Mouse (Mus musculus) heart, postnatal 0 days (tissue): ENCODE results near the gene Cop1. TPM values are rescaled to one million over a fixed set of nuclear protein-coding genes. Genes with fewer than 3 reads are reported as not detected.
"Not testable (repeated sequence)": the region's sequence is repeated elsewhere in the genome, so short reads cannot be mapped to it uniquely, and the experiment has no call there.

ENCODE experiments used
- ATAC-seq: fragments of 200-750 bp; cut with Nextera tagmentation; 2 replicates; pipeline ENCODE4 v1.8.0; 2017; ENCODE audit warnings: low read depth, moderate number of reproducible peaks, moderate library complexity; ENCODE audit not compliant: insufficient read depth
- DNase-seq: peaks from one replicate; pipeline ENCODE4 v3.0.0-alpha.2; 2016; ENCODE audit warnings: low spot score
- H3K27ac ChIP-seq: fragments of 300-500 bp; sonication (generic); 2 replicates; pipeline ENCODE4 v1.5.1; 2014; ENCODE audit warnings: low read depth, mild to moderate bottlenecking
- H3K27me3 ChIP-seq: fragments of 300-500 bp; sonication (generic); 2 replicates; pipeline ENCODE4 v1.6.1; 2014; ENCODE audit warnings: low read length, mixed read lengths; ENCODE audit not compliant: control insufficient read depth, insufficient read depth
- H3K36me3 ChIP-seq: fragments of 300-500 bp; sonication (generic); replicated peaks from 2 replicates; pipeline ENCODE4 v1.6.1; 2014; ENCODE audit warnings: low read length, mixed read lengths; ENCODE audit not compliant: control insufficient read depth, insufficient read depth
- H3K4me1 ChIP-seq: fragments of 300-500 bp; sonication (generic); 2 replicates; pipeline ENCODE4 v1.6.1; 2014; ENCODE audit warnings: antibody characterized with exemption; ENCODE audit not compliant: control insufficient read depth, insufficient read depth
- H3K4me2 ChIP-seq: fragments of 300-500 bp; sonication (generic); 2 replicates; pipeline ENCODE4 v1.6.1; 2014; ENCODE audit warnings: low read depth, mild to moderate bottlenecking, low read length, moderate library complexity
- H3K4me3 ChIP-seq: fragments of 300-500 bp; sonication (generic); 2 replicates; pipeline ENCODE4 v1.5.1; 2014; ENCODE audit warnings: low read depth, low read length
- H3K9ac ChIP-seq: fragments of 300-500 bp; sonication (generic); replicated peaks from 2 replicates; pipeline ENCODE4 v1.6.1; 2014; ENCODE audit warnings: low read depth, low read length, mixed read lengths
- H3K9me3 ChIP-seq: fragments of 300-500 bp; sonication (generic); replicated peaks from 2 replicates; pipeline ENCODE4 v1.6.1; 2016; ENCODE audit warnings: low read length; ENCODE audit not compliant: control insufficient read depth
- CTCF ChIP-seq: IDR thresholded peaks from 2 replicates; pipeline ENCODE4 v1.5.1; 2016; ENCODE audit warnings: antibody characterized with exemption, control low read depth, low read depth
- EP300 ChIP-seq: IDR thresholded peaks from 2 replicates; pipeline ENCODE4 v1.6.1; 2016; ENCODE audit warnings: antibody characterized with exemption, low read depth
- WGBS: fragments of 180-500 bp; shearing (Covaris S2); extraction: QIAGEN DNeasy Blood & Tissue Kit; methylation state at CpG from one replicate; pipeline ENCODE4 v1.1.7; 2014; 5-methylcytosine and 5-hydroxymethylcytosine counted together
- polyA plus RNA-seq: library from polyadenylated mRNA; unstranded; fragments of >200 nt; fragmentation: Nextera tagmentation; extraction: Ambion mirVana; gene quantifications from 2 replicates; pipeline ENCODE4 v1.2.1, GENCODE M21; 2015
- total RNA-seq: library from RNA; depleted of rRNA; stranded (reverse); fragments of >200 nt; gene quantifications from 2 replicates; pipeline ENCODE4 v1.2.3, GENCODE M21; 2014; ENCODE audit warnings: low replicate concordance

The Cop1 gene
- total and polyA plus RNA-seq, 2 experiments from 2014 or later: 32.1 to 139 TPM

DNA sequence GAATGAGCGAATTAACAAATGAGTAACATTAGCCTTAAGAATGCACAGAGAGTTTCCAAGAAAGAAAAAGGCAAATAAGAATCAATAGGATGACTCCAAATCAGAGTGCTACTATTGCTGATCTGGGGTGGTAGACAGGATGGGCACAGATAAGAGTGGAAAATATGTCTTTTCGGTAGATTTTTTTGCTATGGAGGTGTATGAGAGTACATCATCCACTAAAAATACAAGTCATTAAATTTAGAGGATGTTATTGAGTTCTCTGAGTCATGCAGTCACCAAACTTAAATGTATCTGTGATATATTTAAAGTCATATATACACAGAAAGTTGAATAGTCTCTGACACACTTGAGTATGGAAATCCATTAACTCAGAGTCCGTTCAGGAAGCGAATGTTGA is 14.7 kb upstream of the Cop1 start:
- no peaks in the 10 kb centered on the region for H3K9me3 ChIP-seq
- H3K27me3 ChIP-seq: no peaks in the 10 kb centered on the region
- no peaks in the 10 kb centered on the region for H3K36me3 ChIP-seq
- H3K27ac ChIP-seq: no peak overlapping the region
- H3K4me2 ChIP-seq: no peak overlapping the region
- no peaks in the 10 kb centered on the region for H3K4me1 ChIP-seq
- DNase-seq (no peak), ATAC-seq (no peak)
- WGBS: 78% methylated on average over 4 of the region's 4 CpGs
- no peak for TF ChIP-seq CTCF
- TF ChIP-seq EP300: no peak
- no peak overlapping the region for H3K9ac ChIP-seq
- no peak overlapping the region for H3K4me3 ChIP-seq

DNA sequence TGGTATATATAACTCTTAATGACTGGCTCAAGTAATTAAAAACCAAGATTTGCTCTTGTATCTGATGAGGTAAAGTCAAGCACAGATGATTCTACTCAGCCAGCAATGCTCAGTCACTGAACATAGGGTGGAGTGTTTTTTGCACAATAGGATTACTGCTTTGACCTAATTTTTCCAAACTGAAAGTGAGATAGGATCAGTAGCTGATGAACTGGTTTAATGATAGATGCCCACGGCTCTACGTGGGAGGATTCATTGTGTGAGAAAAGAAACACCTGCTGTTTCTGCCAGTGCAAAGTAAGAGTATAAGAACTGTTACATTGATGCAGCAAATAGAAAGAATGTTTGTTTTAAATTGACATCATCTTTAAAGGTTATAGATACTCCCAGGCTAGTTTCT is 10.1 kb upstream of the Cop1 start:
- no peaks in the 10 kb centered on the region for H3K4me1 ChIP-seq
- no peaks in the 10 kb centered on the region for H3K27me3 ChIP-seq
- H3K9ac ChIP-seq: no peak overlapping the region
- 67% methylated on average over 2 of the region's 2 CpGs for WGBS
- H3K4me2 ChIP-seq: no peak overlapping the region
- ATAC-seq (no peak), DNase-seq (no peak)
- H3K4me3 ChIP-seq: no peak overlapping the region
- TF ChIP-seq EP300: no peak
- no peak overlapping the region for H3K27ac ChIP-seq
- H3K9me3 ChIP-seq: no peaks in the 10 kb centered on the region
- no peaks in the 10 kb centered on the region for H3K36me3 ChIP-seq

GRCm38 (mm10) chr1:159225064-159225824 is 6.9 kb upstream of the Cop1 start:
- TF ChIP-seq EP300 (no peak), CTCF (no peak)
- ATAC-seq (no peak), DNase-seq (no peak)
- H3K36me3 ChIP-seq: no peaks in the 10 kb centered on the region
- no peaks in the 10 kb centered on the region for H3K9me3 ChIP-seq
- H3K27me3 ChIP-seq: no peaks in the 10 kb centered on the region
- H3K4me1 ChIP-seq: peaks cover 5% of the 10 kb centered on the region; the same call in 1 of the 2 replicates
- no peak overlapping the region for H3K9ac ChIP-seq
- no peak overlapping the region for H3K4me3 ChIP-seq
- no peak overlapping the region for H3K4me2 ChIP-seq
- H3K27ac ChIP-seq: no peak overlapping the region
- 51% methylated on average over 7 of the region's 8 CpGs for WGBS

DNA sequence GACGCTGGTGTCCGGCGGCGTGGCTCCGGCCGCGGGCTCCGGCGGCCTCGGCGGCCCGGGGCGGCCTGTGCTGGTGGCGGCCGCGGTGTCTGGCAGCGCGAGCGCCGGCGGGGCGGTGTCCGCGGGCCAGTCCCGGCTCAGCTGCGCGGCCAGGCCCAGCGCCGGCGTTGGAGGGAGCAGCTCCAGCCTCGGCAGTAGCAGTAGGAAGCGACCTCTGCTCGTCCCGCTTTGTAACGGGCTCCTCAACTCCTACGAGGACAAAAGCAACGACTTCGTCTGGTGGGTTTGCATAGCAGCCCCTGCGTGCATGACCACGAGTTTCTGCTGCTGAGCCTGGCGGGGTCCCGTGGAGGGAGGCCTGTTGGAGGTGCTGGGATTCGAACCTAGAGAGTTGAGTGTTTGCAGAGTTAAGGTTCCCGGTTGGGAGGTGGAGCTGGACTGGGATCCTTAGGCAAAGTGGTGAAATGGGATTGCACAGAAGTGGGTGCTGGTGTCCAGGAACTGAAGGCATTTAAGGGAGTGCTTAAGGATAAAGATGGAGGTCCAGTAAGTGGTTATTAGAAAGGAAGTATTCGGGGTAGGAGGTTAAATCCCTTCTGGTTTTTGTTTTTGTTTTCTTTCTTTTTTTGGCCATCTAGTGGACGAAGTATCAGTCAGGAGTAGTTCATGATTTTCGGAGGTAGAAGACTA is 597 bp downstream of the Cop1 start:
- DNase-seq: peak; percentile 30
- H3K4me1 ChIP-seq: peaks cover 31% of the 10 kb centered on the region; the same call in 1 of the 2 replicates
- H3K27me3 ChIP-seq, H3K36me3 ChIP-seq, H3K9me3 ChIP-seq: not testable (repeated sequence)
- peak overlapping the region; percentile 74 for H3K9ac ChIP-seq
- H3K4me2 ChIP-seq: peak overlapping the region; percentile 69
- WGBS: 0% methylated on average over 14 of the region's 47 CpGs
- peak overlapping the region; percentile 96 for H3K27ac ChIP-seq
- H3K4me3 ChIP-seq: peak overlapping the region; percentile 74
- ATAC-seq: peak; percentile 71

DNA sequence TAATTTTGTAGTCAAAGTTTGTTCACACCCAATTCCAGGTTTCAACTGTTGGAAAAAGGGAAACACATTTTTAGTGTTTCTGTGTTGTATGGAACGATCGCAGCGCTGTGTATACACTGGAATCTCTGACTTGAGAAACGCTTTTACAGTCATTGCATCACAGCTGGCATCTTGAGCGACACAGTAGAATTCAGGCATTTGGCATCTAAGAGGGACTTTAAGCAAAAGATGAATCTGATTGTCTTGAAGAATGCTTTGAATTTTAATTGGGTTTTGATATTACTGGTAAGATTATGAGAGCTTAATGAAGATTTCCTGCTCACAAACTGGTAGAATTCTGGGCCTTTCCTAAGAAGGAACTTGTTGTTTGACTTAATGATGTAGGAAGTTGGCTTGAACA is 1.3 kb downstream of the Cop1 start:
- Histone ChIP-seq H3K4me1 (peaks cover 31% of the 10 kb centered on the region; the same call in 1 of the 2 replicates), H3K27ac (no peak overlapping the region), H3K36me3 (no peaks in the 10 kb centered on the region), H3K9ac (peak overlapping the region; percentile 74; the same call in 1 of the 2 replicates), H3K4me3 (peak overlapping the region; percentile 74), H3K9me3 (no peaks in the 10 kb centered on the region), H3K27me3 (no peaks in the 10 kb centered on the region), H3K4me2 (peak overlapping the region; percentile 69)
- 19% methylated on average over 5 of the region's 5 CpGs for WGBS
- ATAC-seq (no peak), DNase-seq (peak; percentile 5)
- no peak for TF ChIP-seq EP300
- no peak for TF ChIP-seq CTCF

DNA sequence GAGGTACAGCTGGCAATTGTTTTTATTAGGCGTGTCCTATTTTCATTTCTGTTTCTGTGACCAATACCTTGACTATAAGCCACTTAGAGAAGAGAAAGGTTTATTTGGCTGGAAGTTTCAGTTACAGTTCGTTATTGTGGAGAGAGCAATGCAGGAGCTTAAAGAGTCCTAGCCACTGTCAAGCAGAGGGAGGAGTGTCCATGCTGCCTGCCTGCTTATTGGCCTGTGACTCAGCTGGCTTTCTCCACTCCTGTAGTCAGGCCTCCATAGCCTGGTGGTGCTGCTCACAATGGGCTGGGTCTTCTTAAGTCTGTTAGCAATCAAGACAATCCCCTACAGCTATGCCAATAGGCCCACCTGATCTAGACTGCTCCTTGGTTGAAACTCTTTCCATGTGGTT is 2.4 kb downstream of the Cop1 start:
- TF ChIP-seq CTCF (no peak), EP300 (no peak)
- DNase-seq: no peak
- H3K4me1 ChIP-seq: peaks cover 26% of the 10 kb centered on the region; the same call in 1 of the 2 replicates
- WGBS: 75% methylated on average over 2 of the region's 2 CpGs
- H3K27me3 ChIP-seq: no peaks in the 10 kb centered on the region
- H3K4me2 ChIP-seq: no peak overlapping the region
- no peak for ATAC-seq
- H3K9ac ChIP-seq: no peak overlapping the region
- H3K27ac ChIP-seq: no peak overlapping the region
- no peaks in the 10 kb centered on the region for H3K36me3 ChIP-seq
- H3K9me3 ChIP-seq: no peaks in the 10 kb centered on the region
- H3K4me3 ChIP-seq: no peak overlapping the region
